Mouse (Mus musculus) heart, adult 9 months (tissue): ENCODE data around the gene Uqcc2.

ENCODE experiments used
- DNase-seq, 2 experiments: peaks; one replicate each; pipeline ENCODE4 v3.0.0; 2022; ENCODE audit warnings: low spot score in 2 of 2

Gene Uqcc2

DNA sequence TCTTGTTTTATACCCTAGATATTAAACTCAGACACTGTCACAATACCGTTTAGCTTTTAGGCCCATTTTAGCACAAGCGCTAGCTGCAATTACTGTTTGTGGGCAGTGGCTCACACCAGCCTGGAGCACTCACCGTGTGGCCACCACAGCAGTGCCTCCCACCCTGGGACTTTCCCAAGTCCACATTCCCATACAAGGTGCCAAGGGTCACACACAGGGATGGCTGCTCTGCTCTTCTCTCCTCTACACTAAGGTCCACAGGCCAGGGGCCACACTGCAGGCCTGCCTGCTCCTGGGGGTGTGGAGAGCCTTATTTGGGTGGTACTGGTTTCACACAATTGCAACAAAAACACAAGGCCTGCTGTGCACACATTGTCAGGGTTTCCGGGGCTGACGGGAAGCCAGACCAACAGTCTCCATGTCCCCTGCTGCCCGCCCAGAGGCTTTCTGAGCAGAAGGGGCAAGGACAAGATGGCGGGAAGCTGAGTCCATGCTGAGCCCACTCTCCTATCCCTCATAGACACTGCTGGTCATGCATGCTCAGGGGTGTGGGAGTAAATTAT, 9.8 kb downstream of the Uqcc2 start:
- DNase-seq = no peak

DNA sequence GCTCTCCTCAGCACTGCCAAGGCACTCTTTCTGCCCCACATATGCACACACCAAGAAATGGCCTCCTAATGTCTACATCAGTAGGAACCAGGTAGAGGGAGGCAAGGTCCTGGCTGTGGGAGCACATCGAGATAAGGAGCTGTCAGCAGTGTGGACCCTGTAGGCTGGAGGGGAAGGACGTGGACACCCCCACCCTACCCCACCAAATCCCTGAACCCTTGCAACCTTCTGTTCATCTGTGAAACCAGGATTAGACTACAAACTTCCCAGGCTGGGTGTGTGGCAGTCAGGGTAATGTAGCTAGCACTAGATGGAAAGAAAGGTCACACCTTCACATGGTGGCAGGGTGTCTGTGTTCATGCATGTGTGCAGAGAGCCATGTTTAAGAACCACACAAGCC, 10.6 kb downstream of the Uqcc2 start:
- no peak for DNase-seq

GRCm38 (mm10) chr17:27122701-27123100, 11.0 kb downstream of the Uqcc2 start:
- no peak for DNase-seq

GRCm38 (mm10) chr17:27121781-27122180, 11.9 kb downstream of the Uqcc2 start:
- no peak for DNase-seq

GRCm38 (mm10) chr17:27121266-27121665, 12.4 kb downstream of the Uqcc2 start:
- DNase-seq = no peak

GRCm38 (mm10) chr17:27120561-27121024, 13.1 kb downstream of the Uqcc2 start:
- peak; percentile 40 to 54 for DNase-seq

DNA sequence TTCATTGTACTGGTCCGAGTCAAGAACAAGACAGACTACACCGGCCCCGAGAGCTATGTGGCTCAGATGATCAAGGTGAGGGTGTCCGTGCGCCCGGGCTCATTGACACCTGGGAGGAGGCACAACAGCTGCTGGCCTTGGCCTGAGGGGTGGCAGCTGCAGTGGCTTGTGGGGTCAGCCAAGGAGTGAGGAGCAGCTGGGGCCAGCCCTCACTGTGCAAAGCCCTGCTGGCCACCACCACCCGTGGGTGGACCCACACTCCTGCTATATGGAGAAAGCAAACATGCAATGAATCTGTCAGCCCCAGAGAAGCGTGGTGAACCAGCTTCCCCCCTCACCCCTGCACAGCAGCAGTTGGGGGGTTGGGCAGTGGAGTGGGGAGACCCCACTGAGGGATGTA, 13.8 kb downstream of the Uqcc2 start:
- DNase-seq = no peak

DNA sequence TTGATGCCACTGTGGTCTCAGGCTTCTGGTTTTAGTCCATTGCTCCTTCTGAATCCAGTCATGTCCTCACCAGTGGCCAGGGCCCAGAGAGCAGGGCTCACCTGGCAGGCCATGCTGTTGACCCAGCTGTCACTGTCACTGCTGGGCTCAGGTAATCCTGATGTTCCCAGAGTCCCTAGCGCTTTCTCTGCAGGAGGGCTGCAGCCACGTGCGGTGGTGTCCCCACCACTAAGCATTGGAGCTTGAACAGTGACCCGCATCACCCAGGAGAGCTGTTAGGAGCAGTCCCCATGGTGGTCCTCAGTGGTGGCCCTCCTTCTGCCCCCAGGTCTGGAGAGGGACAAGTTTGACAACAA, 14.2 kb downstream of the Uqcc2 start:
- DNase-seq = no peak

DNA sequence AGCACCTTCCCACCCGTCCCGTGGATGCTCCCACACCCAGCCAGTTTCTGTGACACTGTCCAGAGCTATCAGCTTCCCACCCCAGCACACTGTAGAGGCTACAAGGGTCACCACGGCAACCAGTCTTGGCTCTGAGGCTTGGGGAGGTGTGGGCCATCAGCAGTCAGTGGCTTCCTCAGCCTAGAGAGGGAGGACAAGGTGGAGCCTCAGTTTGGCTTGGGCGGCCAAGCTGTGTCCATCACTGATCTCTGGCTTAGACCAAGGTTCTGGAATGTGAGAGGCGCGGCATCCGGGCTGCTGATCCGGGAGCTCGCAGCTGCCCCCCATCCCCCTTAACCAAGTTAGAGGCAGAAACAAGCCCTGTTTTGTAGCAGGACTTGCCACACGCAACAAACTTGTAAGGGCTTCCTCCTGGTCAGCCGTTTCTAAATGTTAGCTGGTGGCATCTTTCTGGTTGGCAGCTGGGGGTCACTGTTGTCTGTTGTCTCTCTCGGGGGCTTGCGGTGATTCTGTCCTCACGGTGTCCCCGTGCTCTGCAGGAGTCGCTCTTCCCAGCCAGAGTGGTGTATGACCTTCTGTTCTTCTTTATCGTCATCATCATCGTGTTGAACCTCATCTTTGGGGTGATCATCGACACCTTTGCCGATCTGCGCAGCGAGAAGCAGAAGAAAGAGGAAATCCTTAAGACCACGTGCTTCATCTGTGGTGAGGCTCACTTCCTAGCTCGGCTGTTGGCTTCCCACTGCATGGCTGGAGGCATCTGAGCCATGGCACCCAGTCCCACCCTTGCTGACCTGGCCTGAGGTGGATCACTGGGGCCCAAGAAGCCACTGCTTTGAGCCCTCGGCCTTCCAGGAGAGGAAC, 14.8 kb downstream of the Uqcc2 start:
- no peak for DNase-seq

- DNase-seq = no peak
Observed at GRCm38 (mm10) chr17:27110072-27110471, 23.6 kb downstream of the Uqcc2 start.

DNA sequence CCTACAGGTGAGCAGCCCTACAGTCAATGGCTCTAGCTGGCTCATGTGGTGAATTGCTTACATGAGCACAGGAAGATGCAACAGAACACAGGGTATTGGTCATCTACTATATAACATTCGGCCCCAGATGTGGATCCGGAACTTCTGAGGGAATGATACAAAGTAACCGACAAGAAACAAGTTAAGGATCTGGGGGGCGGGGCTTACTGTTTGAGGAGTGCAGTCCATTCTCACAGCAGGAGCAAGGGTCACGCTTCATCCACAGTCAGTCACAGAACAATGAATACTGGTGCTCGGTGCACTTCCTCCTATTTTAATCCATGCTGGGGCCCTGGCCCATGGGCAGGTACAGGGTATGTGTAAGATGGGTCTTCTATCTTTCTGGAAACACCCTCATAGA, 25.8 kb downstream of the Uqcc2 start:
- DNase-seq = no peak

DNA sequence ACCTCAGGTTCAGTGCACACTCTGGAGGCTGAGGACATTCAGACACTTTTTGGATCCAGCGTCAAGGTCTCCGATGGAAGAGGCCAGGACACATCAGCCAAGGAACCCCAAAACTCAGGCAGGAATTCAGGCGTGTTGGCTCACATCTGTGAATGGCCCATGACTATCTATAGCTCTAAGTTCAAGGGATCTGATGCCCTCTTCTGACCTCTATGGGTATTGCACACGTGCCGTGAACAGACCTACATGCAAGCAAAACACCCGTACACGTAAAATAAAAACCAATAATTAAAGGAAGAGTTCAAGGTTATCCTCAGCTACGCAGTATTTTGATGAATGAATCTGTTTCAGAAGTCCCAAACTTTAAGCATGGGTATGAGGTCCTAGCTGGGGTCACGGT, 27.0 kb downstream of the Uqcc2 start:
- DNase-seq = no peak

DNA sequence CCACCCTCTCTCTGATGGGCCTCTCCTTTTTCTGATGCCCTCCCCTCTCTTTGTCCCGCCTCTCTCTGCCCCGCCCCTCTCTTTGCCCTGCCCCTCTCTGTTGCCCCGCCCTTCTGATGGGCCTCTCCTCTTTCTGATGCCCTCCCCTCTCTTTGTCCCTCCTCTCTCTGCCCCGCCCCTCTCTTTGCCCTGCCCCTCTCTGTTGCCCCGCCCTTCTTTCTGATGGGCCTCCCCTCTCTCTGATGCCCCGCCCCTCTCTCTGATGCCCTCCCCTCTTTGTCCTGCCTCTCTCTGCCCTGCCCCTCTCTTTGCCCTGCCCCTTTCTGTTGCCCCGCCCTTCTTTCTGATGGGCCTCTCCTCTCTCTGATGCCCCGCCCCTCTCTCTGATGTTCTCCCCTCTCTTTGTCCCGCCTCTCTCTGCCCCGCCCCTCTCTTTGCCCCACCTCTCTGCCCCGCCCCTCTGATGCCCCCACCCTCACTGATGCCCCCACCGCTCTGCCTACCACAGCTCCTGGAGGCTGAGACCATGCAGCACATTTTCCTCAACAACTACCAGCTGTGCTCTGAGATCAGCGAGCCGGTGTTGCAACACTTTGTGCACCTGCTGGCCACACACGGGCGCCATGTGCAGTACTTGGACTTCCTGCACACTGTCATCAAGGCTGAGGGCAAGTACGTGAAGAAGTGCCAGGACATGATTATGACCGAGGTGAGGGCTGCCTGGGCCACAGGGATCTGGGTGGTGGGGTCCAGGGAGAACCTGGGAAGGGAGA, 27.8 kb downstream of the Uqcc2 start:
- DNase-seq = no peak

GRCm38 (mm10) chr17:27101675-27102074, 32.0 kb downstream of the Uqcc2 start:
- DNase-seq = no peak

DNA sequence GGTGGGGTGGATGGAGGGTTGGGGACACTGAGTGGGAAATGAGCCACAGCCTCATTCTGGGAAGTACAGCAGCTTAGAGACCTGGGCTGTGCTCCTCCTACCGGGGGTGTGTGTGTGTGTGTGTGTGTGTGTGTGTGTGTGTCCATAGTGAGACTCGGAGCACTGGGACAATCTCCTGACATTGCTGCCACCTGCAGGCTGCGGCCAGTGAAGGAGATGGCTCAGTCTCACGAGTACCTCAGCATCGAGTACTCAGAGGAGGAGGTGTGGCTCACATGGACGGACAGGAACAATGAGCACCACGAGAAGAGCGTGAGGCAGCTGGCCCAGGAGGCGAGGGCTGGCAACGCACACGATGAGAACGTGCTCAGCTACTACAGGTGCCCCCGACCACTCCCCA, 38.0 kb downstream of the Uqcc2 start:
- DNase-seq = no peak

GRCm38 (mm10) chr17:27090068-27090467, 43.6 kb downstream of the Uqcc2 start:
- no peak for DNase-seq

- DNase-seq = no peak
Observed at GRCm38 (mm10) chr17:27087426-27087825, 46.3 kb downstream of the Uqcc2 start.

DNA sequence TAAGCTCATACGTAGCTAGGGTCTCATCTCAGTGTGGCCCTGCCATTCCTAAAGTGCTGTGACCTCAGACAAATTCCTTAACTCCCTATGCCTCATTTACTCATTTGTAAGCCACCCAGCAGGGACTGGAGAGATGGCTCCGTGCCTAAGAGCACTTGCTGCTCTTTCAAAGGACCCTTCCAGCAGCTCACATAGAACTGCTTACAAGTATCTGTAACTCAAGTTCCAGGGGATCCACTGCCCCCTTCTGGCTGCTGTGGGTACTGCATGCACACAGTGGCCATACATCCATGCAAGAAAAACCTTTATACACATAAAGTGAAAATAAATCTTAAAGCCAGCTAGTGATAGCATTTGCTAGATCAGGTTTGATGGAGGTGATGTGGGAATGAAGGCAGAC, 48.0 kb downstream of the Uqcc2 start:
- DNase-seq = peak in 1 of 2 experiments; percentile 21

DNA sequence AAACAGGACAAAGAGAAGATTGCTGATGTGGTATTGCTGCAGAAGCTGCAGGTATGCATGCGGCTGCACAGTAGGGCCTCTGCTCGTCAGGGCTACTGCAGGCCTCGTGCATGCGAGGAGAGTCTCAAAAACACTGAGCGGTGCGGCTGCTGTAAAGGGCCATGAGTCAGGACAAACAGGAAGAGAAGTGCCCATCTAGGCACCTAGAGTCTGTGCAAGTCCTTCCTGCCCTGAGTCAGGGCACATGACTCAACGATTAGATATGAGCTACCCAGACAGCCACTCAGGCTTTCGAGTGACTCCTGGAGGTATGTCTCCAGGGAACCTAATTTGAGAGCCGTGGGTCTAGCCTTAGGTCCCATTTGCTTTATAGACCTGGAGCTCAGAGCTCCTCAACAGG, 50.1 kb downstream of the Uqcc2 start:
- no peak for DNase-seq

GRCm38 (mm10) chr17:27082796-27083195, 50.9 kb downstream of the Uqcc2 start:
- no peak for DNase-seq

- no peak for DNase-seq
Observed at GRCm38 (mm10) chr17:27081868-27082267, 51.8 kb downstream of the Uqcc2 start.

DNA sequence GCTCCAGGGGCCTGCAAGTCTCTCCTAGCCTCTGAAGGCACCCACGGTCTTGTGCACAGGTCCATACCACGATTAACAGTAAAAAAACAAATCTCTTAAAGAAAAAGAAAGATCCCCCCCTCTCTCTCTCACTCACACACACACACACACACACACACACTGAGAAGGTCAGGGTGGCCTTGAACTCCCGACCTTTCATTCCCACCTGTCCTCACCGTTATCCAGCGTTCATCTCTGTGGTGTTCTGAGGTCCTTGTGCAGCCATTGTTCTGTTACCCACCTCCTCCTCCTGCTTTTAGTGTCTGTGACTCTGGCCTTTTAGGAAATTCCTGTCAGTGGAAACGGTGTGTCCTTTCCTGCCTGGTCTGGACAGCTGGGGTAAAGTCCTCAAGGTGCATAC, 55.2 kb downstream of the Uqcc2 start:
- no peak for DNase-seq

GRCm38 (mm10) chr17:27077920-27078319, 55.8 kb downstream of the Uqcc2 start:
- no peak for DNase-seq
